Mouse (Mus musculus): ENCODE measurements around the gene Acot13. TPM values are rescaled to one million over a fixed set of nuclear protein-coding genes. Genes with fewer than 3 reads are reported as not detected.

Acot13 gene
- polyA plus RNA-seq, 1 experiment from 2014 or later: 95.1 TPM

- under 1% methylated on average over 45 of the region's 74 CpGs for WGBS
- Histone ChIP-seq H3K4me1 (replicated peaks; ENCODE audit: control insufficient read depth, insufficient read depth, low read length) (peaks cover 15% of the 10 kb centered on the region), H3K4me2 (peak within 1 kb of the TSS; percentile 96), H3K4me3 (ENCODE audit: low read depth, low read length) (peak within 1 kb of the TSS; percentile 95), H3K9ac (ENCODE audit: low read depth, low read length) (peak within 1 kb of the TSS; percentile 99), H3K36me3 (ENCODE audit: control insufficient read depth, insufficient read depth, low read length) (peaks cover 8% of the 10 kb centered on the region), H3K9me3 (ENCODE audit: control insufficient read depth, low read length) (no peaks in the 10 kb centered on the region), H3K27me3 (replicated peaks; ENCODE audit: control insufficient read depth, insufficient read depth, low read length) (no peaks in the 10 kb centered on the region), H3K27ac (ENCODE audit: low read depth, low read length) (peak within 1 kb of the TSS; percentile 97)
- peak; percentile 30 for ATAC-seq (replicated peaks; ENCODE audit: low FRiP score)
- no peak for DNase-seq (ENCODE audit: low spot score)
These were observed 29.9 kb downstream of the Acot13 start, which contains the start of gene BC005537 for GRCm38 (mm10) chr13:24801308-24801921. Gene BC005537, plus strand, starts transcription at chr13:24801657.

- peak overlapping the region; percentile 96 for H3K4me2 ChIP-seq
- H3K9me3 ChIP-seq (ENCODE audit: control insufficient read depth, low read length): no peaks in the 10 kb centered on the region
- WGBS: under 1% methylated on average over 42 of the region's 42 CpGs
- H3K9ac ChIP-seq (ENCODE audit: low read depth, low read length): peak overlapping the region; percentile 99
- H3K27me3 ChIP-seq (replicated peaks; ENCODE audit: control insufficient read depth, insufficient read depth, low read length): no peaks in the 10 kb centered on the region
- peak overlapping the region; percentile 95 for H3K4me3 ChIP-seq (ENCODE audit: low read depth, low read length)
- H3K4me1 ChIP-seq (replicated peaks; ENCODE audit: control insufficient read depth, insufficient read depth, low read length): peaks cover 15% of the 10 kb centered on the region
- H3K36me3 ChIP-seq (ENCODE audit: control insufficient read depth, insufficient read depth, low read length): peaks cover 7% of the 10 kb centered on the region
- peak; percentile 96 for ATAC-seq (replicated peaks; ENCODE audit: low FRiP score)
- peak; percentile 97 for DNase-seq (ENCODE audit: low spot score)
- peak overlapping the region; percentile 97 for H3K27ac ChIP-seq (ENCODE audit: low read depth, low read length)
These were observed 30.5 kb downstream of the Acot13 start for GRCm38 (mm10) chr13:24800674-24801307.

- WGBS: under 1% methylated on average over 31 of the region's 31 CpGs
- Histone ChIP-seq H3K9me3 (ENCODE audit: control insufficient read depth, low read length) (no peaks in the 10 kb centered on the region), H3K9ac (ENCODE audit: low read depth, low read length) (peak overlapping the region; percentile 73), H3K36me3 (ENCODE audit: control insufficient read depth, insufficient read depth, low read length) (0 out of 2 replicates have a peak, but pooled peaks cover 2% of the 10 kb centered on the region), H3K4me1 (replicated peaks; ENCODE audit: control insufficient read depth, insufficient read depth, low read length) (peaks cover 15% of the 10 kb centered on the region), H3K27me3 (replicated peaks; ENCODE audit: control insufficient read depth, insufficient read depth, low read length) (no peaks in the 10 kb centered on the region), H3K4me3 (ENCODE audit: low read depth, low read length) (peak overlapping the region; percentile 95), H3K27ac (ENCODE audit: low read depth, low read length) (peak overlapping the region; percentile 90), H3K4me2 (peak overlapping the region; percentile 96)
- ATAC-seq (replicated peaks; ENCODE audit: low FRiP score) (peak; percentile 15), DNase-seq (ENCODE audit: low spot score) (peak; percentile 51)
These were observed 31.2 kb downstream of the Acot13 start for GRCm38 (mm10) chr13:24799925-24800673.

- Histone ChIP-seq H3K4me2 (peak overlapping the region; percentile 96), H3K27ac (ENCODE audit: low read depth, low read length) (no peak overlapping the region), H3K36me3 (ENCODE audit: control insufficient read depth, insufficient read depth, low read length) (no peaks in the 10 kb centered on the region), H3K4me1 (replicated peaks; ENCODE audit: control insufficient read depth, insufficient read depth, low read length) (peaks cover 12% of the 10 kb centered on the region), H3K4me3 (ENCODE audit: low read depth, low read length) (peak overlapping the region; percentile 95), H3K27me3 (replicated peaks; ENCODE audit: control insufficient read depth, insufficient read depth, low read length) (no peaks in the 10 kb centered on the region), H3K9ac (ENCODE audit: low read depth, low read length) (peak overlapping the region; percentile 73), H3K9me3 (ENCODE audit: control insufficient read depth, low read length) (no peaks in the 10 kb centered on the region)
- ATAC-seq (replicated peaks; ENCODE audit: low FRiP score) (no peak), DNase-seq (ENCODE audit: low spot score) (no peak)
- 64% methylated on average over 5 of the region's 5 CpGs for WGBS
These were observed 32.0 kb downstream of the Acot13 start for GRCm38 (mm10) chr13:24799378-24799777.

- Histone ChIP-seq H3K9ac (ENCODE audit: low read depth, low read length) (no peak overlapping the region), H3K36me3 (ENCODE audit: control insufficient read depth, insufficient read depth, low read length) (no peaks in the 10 kb centered on the region), H3K27ac (ENCODE audit: low read depth, low read length) (no peak overlapping the region), H3K4me3 (ENCODE audit: low read depth, low read length) (no peak overlapping the region), H3K27me3 (replicated peaks; ENCODE audit: control insufficient read depth, insufficient read depth, low read length) (no peaks in the 10 kb centered on the region), H3K9me3 (ENCODE audit: control insufficient read depth, low read length) (no peaks in the 10 kb centered on the region), H3K4me1 (replicated peaks; ENCODE audit: control insufficient read depth, insufficient read depth, low read length) (peaks cover 8% of the 10 kb centered on the region), H3K4me2 (no peak overlapping the region)
- DNase-seq (ENCODE audit: low spot score): no peak
- whole genome bisulfite sequencing: 98% methylated on average over 4 of the region's 4 CpGs
- no peak for ATAC-seq (replicated peaks; ENCODE audit: low FRiP score)
These were observed 32.7 kb downstream of the Acot13 start for GRCm38 (mm10) chr13:24798686-24799085.

- no peak overlapping the region for H3K4me3 ChIP-seq (ENCODE audit: low read depth, low read length)
- H3K27me3 ChIP-seq (replicated peaks; ENCODE audit: control insufficient read depth, insufficient read depth, low read length): no peaks in the 10 kb centered on the region
- WGBS: 81% methylated on average over 9 of the region's 9 CpGs
- ATAC-seq (replicated peaks; ENCODE audit: low FRiP score) (no peak), DNase-seq (ENCODE audit: low spot score) (no peak)
- H3K4me1 ChIP-seq (replicated peaks; ENCODE audit: control insufficient read depth, insufficient read depth, low read length): no peaks in the 10 kb centered on the region
- H3K27ac ChIP-seq (ENCODE audit: low read depth, low read length): 0 out of 2 replicates have a peak overlapping the region, but pooled peaks have one; percentile 8
- H3K9me3 ChIP-seq (ENCODE audit: control insufficient read depth, low read length): no peaks in the 10 kb centered on the region
- H3K36me3 ChIP-seq (ENCODE audit: control insufficient read depth, insufficient read depth, low read length): no peaks in the 10 kb centered on the region
- H3K9ac ChIP-seq (ENCODE audit: low read depth, low read length): no peak overlapping the region
- no peak overlapping the region for H3K4me2 ChIP-seq
These were observed 38.8 kb downstream of the Acot13 start for GRCm38 (mm10) chr13:24792411-24793045.

- H3K4me3 ChIP-seq (ENCODE audit: low read depth, low read length): no peak overlapping the region
- ATAC-seq (replicated peaks; ENCODE audit: low FRiP score) (no peak), DNase-seq (ENCODE audit: low spot score) (no peak)
- no peaks in the 10 kb centered on the region for H3K9me3 ChIP-seq (ENCODE audit: control insufficient read depth, low read length)
- no peaks in the 10 kb centered on the region for H3K36me3 ChIP-seq (ENCODE audit: control insufficient read depth, insufficient read depth, low read length)
- no peak overlapping the region for H3K27ac ChIP-seq (ENCODE audit: low read depth, low read length)
- H3K4me1 ChIP-seq (replicated peaks; ENCODE audit: control insufficient read depth, insufficient read depth, low read length): no peaks in the 10 kb centered on the region
- no peaks in the 10 kb centered on the region for H3K27me3 ChIP-seq (replicated peaks; ENCODE audit: control insufficient read depth, insufficient read depth, low read length)
- 41% methylated on average over 2 of the region's 2 CpGs for WGBS
- H3K4me2 ChIP-seq: no peak overlapping the region
- H3K9ac ChIP-seq (ENCODE audit: low read depth, low read length): no peak overlapping the region
These were observed 40.0 kb downstream of the Acot13 start for GRCm38 (mm10) chr13:24791349-24791748.

GRCm38 (mm10) chr13:24787477-24787876 lies 43.9 kb downstream of the Acot13 start:
- Histone ChIP-seq H3K27me3 (replicated peaks; ENCODE audit: control insufficient read depth, insufficient read depth, low read length) (no peaks in the 10 kb centered on the region), H3K4me2 (no peak overlapping the region), H3K9ac (ENCODE audit: low read depth, low read length) (no peak overlapping the region), H3K36me3 (ENCODE audit: control insufficient read depth, insufficient read depth, low read length) (no peaks in the 10 kb centered on the region), H3K4me3 (ENCODE audit: low read depth, low read length) (no peak overlapping the region), H3K4me1 (replicated peaks; ENCODE audit: control insufficient read depth, insufficient read depth, low read length) (no peaks in the 10 kb centered on the region), H3K9me3 (ENCODE audit: control insufficient read depth, low read length) (no peaks in the 10 kb centered on the region), H3K27ac (ENCODE audit: low read depth, low read length) (no peak overlapping the region)
- WGBS: 82% methylated on average over 5 of the region's 5 CpGs
- ATAC-seq (replicated peaks; ENCODE audit: low FRiP score) (no peak), DNase-seq (ENCODE audit: low spot score) (no peak)

All from liver, embryonic 11.5 days (tissue).